Mouse (Mus musculus): Measurements from ENCODE around the gene Hfe. TPM values are rescaled to one million over a fixed set of nuclear protein-coding genes. Genes with fewer than 3 reads are reported as not detected.
"Not testable (repeated sequence)": the region's sequence is repeated elsewhere in the genome, so short reads cannot be mapped to it uniquely, and the experiment has no call there.

Gene Hfe
- polyA plus RNA-seq, 1 experiment from 2014 or later: 2.0 TPM

DNA sequence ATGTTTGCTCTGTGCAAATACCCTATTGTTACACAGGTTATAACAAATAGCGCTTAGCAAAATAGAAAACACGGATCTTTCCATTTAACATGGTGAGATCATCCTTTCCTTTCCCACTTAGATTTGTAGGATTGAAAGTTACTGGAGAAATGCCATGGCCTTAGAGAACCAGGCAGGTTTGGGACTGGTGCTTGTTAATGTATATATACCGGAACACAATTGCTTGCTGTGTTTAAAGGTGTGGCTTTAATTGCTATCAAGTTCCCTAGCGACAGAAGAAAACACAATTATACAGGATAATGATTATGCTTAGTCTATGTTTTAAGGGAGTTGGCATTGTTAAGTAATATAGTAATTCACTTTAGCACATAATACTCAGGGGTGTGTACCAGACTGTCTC is 23.5 kb downstream of the Hfe start:
- WGBS: 88% methylated on average over 4 of the region's 4 CpGs

DNA sequence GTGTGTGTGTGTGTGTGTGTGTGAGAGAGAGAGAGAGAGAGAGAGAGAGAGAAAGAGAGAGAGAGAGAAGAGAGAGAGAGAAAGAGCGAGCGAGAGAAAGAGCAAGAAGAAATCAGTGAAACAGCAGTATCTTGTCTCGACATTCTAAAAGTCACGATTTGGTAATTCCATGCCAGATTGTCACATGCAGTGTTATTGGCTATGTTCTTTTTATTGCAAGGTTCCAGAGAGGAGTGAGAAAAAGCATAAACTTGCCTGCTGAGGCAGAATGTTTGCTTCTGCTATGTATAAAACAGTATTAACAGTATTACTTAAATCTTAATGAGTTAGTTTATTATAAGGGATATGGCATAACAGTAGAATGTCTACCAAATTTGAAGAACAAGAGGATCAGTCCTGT is 24.7 kb downstream of the Hfe start:
- peaks cover 23% of the 10 kb centered on the region for H3K4me1 ChIP-seq
- peak overlapping the region; percentile 60 for H3K4me3 ChIP-seq
- H3K27ac ChIP-seq (replicated peaks): peak overlapping the region; percentile 93
- H3K36me3 ChIP-seq (replicated peaks): no peaks in the 10 kb centered on the region
- no peak for DNase-seq (ENCODE audit: low spot score)
- no peaks in the 10 kb centered on the region for H3K27me3 ChIP-seq (replicated peaks; ENCODE audit: low read depth, poor library complexity, severe bottlenecking)
- H3K9me3 ChIP-seq: no peaks in the 10 kb centered on the region
- 70% methylated on average over 4 of the region's 4 CpGs for WGBS

More for the DNA sequence above, 23.5 kb downstream of the Hfe start:
- Histone ChIP-seq H3K36me3 (replicated peaks) (no peaks in the 10 kb centered on the region), H3K4me1 (peaks cover 20% of the 10 kb centered on the region), H3K4me3 (no peak overlapping the region), H3K27me3 (replicated peaks; ENCODE audit: low read depth, poor library complexity, severe bottlenecking) (no peaks in the 10 kb centered on the region), H3K9me3 (no peaks in the 10 kb centered on the region), H3K27ac (replicated peaks) (no peak overlapping the region; the same call in 1 of the 2 replicates)
- DNase-seq (ENCODE audit: low spot score): no peak

DNA sequence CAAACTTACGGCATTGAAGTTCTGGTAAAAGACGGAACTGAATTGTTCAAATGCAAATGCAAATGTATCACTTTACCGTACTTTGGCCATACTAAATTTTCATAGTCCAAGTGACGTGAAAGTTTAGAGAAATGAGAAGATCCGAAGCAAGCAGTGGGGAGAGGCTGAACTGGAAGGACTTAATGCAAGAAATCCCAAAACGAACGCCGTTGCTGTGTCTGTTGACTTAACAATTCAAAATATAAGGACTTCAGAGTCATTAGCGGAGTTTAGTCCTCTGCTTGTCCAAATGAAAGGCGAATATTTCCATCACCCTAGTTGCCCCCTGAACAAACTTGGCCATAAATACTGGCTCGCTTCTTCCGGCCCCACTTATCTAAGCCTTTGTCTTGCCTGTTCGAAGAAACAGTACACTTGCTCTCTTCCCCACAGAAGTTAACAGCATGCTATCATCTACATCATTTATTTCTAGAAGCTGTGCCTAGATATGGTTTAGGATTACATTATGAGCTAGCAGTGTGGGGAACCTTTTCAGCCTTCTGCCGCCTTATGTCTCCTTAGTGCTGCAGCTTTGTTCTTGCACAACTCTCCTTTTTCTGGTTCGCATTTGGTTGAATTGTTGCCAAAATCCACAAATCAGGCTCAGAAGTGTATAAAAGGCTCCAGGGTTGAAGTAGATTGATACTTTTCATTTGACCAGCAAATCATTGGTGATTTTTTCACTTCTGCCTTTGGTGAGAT is 25.4 kb downstream of the Hfe start:
- Histone ChIP-seq H3K4me3 (peak overlapping the region; percentile 60), H3K36me3 (replicated peaks) (no peaks in the 10 kb centered on the region), H3K9me3 (no peaks in the 10 kb centered on the region), H3K27ac (replicated peaks) (peak overlapping the region; percentile 93), H3K27me3 (replicated peaks; ENCODE audit: low read depth, poor library complexity, severe bottlenecking) (no peaks in the 10 kb centered on the region), H3K4me1 (peaks cover 23% of the 10 kb centered on the region)
- 21% methylated on average over 15 of the region's 15 CpGs for WGBS
- peak; percentile 46 for DNase-seq (ENCODE audit: low spot score)

DNA sequence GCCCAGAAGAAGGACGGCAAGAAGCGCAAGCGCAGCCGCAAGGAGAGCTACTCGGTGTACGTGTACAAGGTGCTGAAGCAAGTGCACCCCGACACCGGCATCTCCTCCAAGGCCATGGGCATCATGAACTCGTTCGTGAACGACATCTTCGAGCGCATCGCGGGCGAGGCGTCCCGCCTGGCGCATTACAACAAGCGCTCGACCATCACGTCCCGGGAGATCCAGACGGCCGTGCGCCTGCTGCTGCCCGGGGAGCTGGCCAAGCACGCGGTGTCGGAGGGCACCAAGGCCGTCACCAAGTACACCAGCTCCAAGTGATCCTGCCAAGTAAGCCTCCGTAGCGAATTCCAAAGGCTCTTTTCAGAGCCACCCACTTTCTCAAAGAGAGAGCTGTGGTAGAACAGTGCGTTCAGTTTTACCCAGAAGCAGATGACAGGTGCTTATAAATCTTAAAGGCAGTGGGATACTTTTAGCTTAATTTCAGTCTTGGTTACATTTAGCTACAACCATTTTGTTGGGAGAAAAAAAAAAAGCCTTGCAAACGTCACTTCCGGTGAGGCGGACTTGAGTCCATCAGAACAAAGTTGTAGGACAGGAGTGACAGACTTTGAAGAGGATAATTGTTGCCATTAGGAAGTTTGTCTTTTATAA is 26.2 kb downstream of the Hfe start:
- H3K36me3 ChIP-seq (replicated peaks); H3K9me3 ChIP-seq; H3K27me3 ChIP-seq (replicated peaks; ENCODE audit: low read depth, poor library complexity, severe bottlenecking): not testable (repeated sequence)
- H3K4me3 ChIP-seq: peak overlapping the region; percentile 60
- peaks cover 23% of the 10 kb centered on the region for H3K4me1 ChIP-seq
- peak overlapping the region; percentile 93 for H3K27ac ChIP-seq (replicated peaks)
- WGBS: under 1% methylated on average over 25 of the region's 37 CpGs
- peak; percentile 60 for DNase-seq (ENCODE audit: low spot score)

DNA sequence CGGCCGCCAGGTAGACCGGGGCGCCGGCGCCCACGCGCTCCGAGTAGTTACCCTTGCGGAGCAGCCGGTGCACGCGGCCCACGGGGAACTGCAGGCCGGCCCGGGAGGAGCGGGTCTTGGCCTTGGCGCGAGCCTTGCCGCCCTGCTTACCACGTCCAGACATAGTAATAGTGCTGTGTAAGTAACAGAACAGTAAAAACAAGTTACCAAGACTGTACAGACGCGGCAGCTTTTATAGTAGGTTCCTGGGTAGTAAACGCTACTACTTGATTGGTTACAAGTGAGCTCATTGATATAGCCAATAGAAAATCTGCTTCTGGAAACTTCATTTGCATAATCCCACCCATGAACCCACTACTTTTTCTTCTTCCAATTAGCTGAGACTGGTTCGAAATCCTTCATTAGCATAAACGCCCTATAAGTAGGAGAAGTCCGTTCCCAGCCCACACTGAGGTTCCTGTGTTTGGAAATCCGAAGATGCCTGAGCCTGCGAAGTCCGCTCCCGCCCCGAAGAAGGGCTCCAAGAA is 26.8 kb downstream of the Hfe start, which contains the start of the genes Hist1h2ac and Hist1h2bc:
TSS of gene Hist1h2ac (minus strand) at position 194 of the 527 bp plus-strand sequence.
TSS of gene Hist1h2bc (plus strand) at position 445 of the 527 bp plus-strand sequence.
- Histone ChIP-seq H3K4me3 (peak within 1 kb of the TSS; percentile 60), H3K27ac (replicated peaks) (peak within 1 kb of the TSS; percentile 93), H3K9me3 (no peaks in the 10 kb centered on the region), H3K27me3 (replicated peaks; ENCODE audit: low read depth, poor library complexity, severe bottlenecking) (no peaks in the 10 kb centered on the region), H3K4me1 (peaks cover 23% of the 10 kb centered on the region), H3K36me3 (replicated peaks) (no peaks in the 10 kb centered on the region)
- WGBS: under 1% methylated on average over 32 of the region's 32 CpGs
- peak; percentile 87 for DNase-seq (ENCODE audit: low spot score)

DNA sequence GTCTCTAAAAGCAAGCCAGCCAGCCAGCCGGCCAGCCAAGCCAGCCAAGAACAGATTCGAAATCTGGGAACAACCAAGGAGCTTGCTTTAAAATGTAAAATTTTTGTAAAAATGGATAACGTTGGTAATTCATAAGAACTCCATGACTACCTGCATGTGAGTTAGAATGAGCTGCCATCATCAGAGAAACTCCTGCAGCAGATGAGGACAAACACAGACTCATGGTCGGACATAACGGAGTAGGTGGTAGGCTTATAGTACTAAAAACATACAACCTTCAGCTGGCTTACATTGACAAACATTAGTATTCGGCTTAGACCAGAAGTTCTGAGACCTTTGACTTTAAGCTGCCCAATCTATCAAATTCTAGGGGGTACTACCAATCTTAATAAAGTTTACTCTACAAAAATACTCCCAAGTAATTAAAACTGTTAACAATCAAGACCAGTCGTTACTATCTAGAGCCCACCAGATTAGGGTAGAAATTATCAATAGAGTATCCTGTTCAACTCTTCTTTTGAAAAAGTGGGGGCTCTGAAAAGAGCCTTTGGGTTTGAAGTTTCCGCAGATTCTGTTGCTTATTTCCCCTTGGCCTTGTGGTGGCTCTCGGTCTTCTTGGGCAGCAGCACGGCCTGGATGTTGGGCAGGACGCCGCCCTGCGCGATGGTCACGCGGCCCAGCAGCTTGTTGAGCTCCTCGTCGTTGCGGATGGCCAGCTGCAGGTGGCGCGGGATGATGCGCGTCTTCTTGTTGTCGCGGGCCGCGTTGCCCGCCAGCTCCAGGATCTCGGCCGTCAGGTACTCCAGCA is 27.5 kb downstream of the Hfe start:
- not testable (repeated sequence) for H3K27me3 ChIP-seq (replicated peaks; ENCODE audit: low read depth, poor library complexity, severe bottlenecking); H3K36me3 ChIP-seq (replicated peaks); H3K9me3 ChIP-seq
- WGBS: 8% methylated on average over 18 of the region's 30 CpGs
- H3K27ac ChIP-seq (replicated peaks): peak overlapping the region; percentile 86
- peaks cover 23% of the 10 kb centered on the region for H3K4me1 ChIP-seq
- H3K4me3 ChIP-seq: peak overlapping the region; percentile 56
- DNase-seq (ENCODE audit: low spot score): peak; percentile 56

DNA sequence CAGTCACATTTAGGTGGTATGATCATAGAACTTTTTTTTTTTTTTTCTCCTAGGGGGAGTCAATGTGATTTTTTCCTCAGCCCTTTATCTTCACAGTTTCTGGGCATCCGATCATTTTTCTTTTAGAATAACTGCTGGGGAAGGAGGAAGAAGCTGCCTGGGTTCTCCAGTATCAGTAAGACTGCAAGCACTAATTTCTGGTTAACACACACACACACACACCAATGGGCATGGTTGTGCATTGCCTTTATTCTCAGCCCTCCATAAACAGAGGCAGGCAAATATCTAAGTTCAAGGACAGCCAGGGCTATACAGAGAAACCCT is 28.1 kb downstream of the Hfe start:
- Histone ChIP-seq H3K36me3 (replicated peaks) (no peaks in the 10 kb centered on the region), H3K9me3 (no peaks in the 10 kb centered on the region), H3K27me3 (replicated peaks; ENCODE audit: low read depth, poor library complexity, severe bottlenecking) (no peaks in the 10 kb centered on the region), H3K4me1 (peaks cover 23% of the 10 kb centered on the region), H3K27ac (replicated peaks) (peak overlapping the region; percentile 86), H3K4me3 (peak overlapping the region; percentile 56)
- no peak for DNase-seq (ENCODE audit: low spot score)
- WGBS: 69% methylated on average over 1 of the region's 1 CpGs

DNA sequence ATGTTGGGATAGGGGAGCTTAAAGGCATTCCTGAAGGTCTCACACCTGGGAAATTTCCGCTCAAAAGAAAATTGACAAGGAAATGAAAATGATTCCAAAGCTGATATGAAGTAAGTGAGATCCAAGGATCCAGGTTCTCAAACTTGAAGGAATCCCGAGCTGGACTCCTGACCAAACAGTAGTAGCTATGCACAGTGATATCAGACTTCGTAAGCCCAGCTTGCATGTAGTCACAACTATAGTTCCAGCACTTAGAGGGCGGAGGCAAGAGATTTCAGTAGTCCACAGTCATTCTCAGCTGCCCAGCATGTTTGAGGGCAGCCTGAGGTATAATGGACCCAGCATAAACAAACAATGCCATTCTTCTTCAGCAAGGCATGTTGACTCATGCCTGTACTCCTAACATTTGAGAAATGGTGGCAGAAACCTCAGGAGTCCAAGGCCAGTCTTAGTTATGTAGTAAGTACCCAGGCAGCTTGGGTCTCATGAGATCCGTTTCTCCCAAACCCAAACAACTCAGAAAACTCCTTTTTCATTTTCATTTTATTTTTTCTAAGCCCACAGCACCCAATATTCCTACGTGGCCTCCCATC is 28.6 kb downstream of the Hfe start:
- Histone ChIP-seq H3K27ac (replicated peaks) (peak overlapping the region; percentile 86), H3K4me3 (peak overlapping the region; percentile 56; the same call in 1 of the 2 replicates), H3K27me3 (replicated peaks; ENCODE audit: low read depth, poor library complexity, severe bottlenecking) (no peaks in the 10 kb centered on the region), H3K4me1 (peaks cover 23% of the 10 kb centered on the region), H3K36me3 (replicated peaks) (no peaks in the 10 kb centered on the region), H3K9me3 (no peaks in the 10 kb centered on the region)
- WGBS: 86% methylated on average over 6 of the region's 6 CpGs
- no peak for DNase-seq (ENCODE audit: low spot score)

DNA sequence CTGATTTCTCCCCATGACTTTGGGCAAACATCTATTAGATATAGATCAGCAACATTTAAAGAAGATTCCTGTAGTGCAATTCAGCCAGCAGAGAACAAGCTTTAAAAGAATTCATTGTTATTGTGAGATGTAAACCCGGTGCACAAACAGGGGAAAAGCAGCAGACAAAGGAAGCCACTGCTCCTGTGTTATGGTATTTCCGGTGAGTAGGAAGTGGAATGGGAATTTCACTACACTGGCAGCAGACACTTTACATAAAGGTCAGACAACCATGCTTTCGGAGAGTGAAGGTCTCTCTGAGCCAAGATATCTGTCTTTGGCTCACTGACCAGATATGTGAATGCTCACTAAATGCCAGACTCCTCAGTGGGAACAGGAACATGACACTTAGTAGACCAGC is 48.1 kb downstream of the Hfe start:
- no peak overlapping the region for H3K27ac ChIP-seq (replicated peaks)
- no peaks in the 10 kb centered on the region for H3K4me1 ChIP-seq
- no peaks in the 10 kb centered on the region for H3K36me3 ChIP-seq (replicated peaks)
- DNase-seq (ENCODE audit: low spot score): no peak
- no peaks in the 10 kb centered on the region for H3K27me3 ChIP-seq (replicated peaks; ENCODE audit: low read depth, poor library complexity, severe bottlenecking)
- no peak overlapping the region for H3K4me3 ChIP-seq
- no peaks in the 10 kb centered on the region for H3K9me3 ChIP-seq
- 80% methylated on average over 3 of the region's 3 CpGs for WGBS

DNA sequence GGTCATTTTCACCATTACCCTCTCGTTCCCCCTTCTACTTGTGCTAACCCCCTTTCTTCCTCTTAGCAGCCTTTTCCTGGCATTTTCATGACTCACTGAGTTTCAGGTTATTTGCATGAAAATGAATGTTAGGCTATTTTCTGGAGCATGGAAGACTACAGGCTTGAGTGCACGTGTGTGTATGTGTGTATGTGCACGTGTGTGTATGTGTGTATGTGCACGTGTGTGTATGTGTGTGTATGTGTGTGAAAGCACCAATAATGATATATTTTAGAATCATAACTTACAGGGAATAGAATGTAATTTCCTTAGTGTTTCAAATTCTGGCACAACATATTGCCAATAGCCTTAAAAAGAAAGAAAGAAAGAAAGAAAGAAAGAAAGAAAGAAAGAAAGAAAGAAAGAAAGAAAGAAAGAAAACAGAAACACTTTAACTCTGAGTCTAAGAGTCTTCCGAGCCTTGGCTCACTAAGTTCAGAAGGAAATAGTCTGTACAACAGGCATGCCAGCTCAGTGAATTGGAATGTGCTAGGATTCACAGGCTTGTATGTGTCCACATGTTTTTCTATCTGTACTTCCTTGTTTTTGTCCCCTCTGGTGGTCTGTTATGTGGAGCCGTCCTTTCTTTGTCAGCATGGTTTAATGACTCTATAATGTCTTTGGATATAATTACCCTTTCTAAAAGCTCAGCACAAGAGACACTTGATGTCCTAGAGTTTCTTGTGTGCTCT is 50.9 kb downstream of the Hfe start:
- DNase-seq (ENCODE audit: low spot score): no peak
- H3K27me3 ChIP-seq (replicated peaks; ENCODE audit: low read depth, poor library complexity, severe bottlenecking): no peaks in the 10 kb centered on the region
- no peaks in the 10 kb centered on the region for H3K36me3 ChIP-seq (replicated peaks)
- no peaks in the 10 kb centered on the region for H3K4me1 ChIP-seq
- WGBS: 82% methylated on average over 6 of the region's 6 CpGs
- no peaks in the 10 kb centered on the region for H3K9me3 ChIP-seq
- H3K4me3 ChIP-seq: no peak overlapping the region
- no peak overlapping the region for H3K27ac ChIP-seq (replicated peaks)
